Mouse (Mus musculus) stomach, postnatal 0 days (tissue): ENCODE measurements around the gene Eif5a.

Experiments
- CTCF ChIP-seq: IDR thresholded peaks from 2 replicates; pipeline ENCODE4 v1.5.1; 2016; ENCODE audit warnings: antibody characterized with exemption, low read depth, mild to moderate bottlenecking, moderate library complexity
- EP300 ChIP-seq: optimal IDR thresholded peaks from 2 replicates; pipeline ENCODE3; 2016; ENCODE audit warnings: antibody characterized with exemption

- TF ChIP-seq CTCF (peak; percentile 46), EP300 (no peak)
Observed at GRCm38 (mm10) chr11:69932254-69932653, 10.5 kb upstream of the Eif5a start.
